ENCODE assay signal across 9 mouse cellular contexts in the genomic region with DNA sequence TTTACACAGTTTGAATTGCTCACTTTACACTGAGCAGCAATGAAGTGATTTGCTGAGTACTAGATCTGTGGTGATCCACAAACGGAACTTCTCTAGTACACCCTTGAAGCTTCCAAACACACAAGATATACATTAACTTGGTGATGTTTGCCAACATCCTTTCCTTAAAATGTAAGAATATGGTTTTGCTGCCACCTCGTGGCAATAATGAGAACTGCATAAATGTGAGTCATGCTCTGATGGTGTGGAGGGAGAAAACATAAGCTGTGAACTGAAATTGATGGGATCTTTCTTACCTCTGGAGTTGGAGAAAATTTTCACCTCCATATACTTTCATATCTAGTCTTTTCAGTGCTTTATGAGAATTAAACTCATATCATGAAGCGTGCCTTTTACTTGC. TPM values are rescaled to one million over a fixed set of nuclear protein-coding genes. Genes with fewer than 3 reads are reported as not detected.
A peak's percentile ranks its signal among the peaks of the same experiment; 100 is the strongest.
DNase-seq lines count a peak whose midpoint lies in the region.
"Had no signal": no experiment of that assay in that cellular context is flagged by ENCODE, and none has a peak within 500 bp of the region (broad histone marks: within the 10 kb centered on the region; RNA-seq: fewer than 3 reads in every experiment).

No protein-coding gene starts in this region.

- H3K9me3 ChIP-seq in heart, embryonic 10.5 days = no peaks in the 10 kb centered on the region
- H3K9me3 ChIP-seq: limb, embryonic 15.5 days had no signal

- H3K4me1 ChIP-seq in heart, embryonic 10.5 days = no peaks in the 10 kb centered on the region
- H3K4me1 ChIP-seq: limb, embryonic 15.5 days had no signal

- H3K27me3 ChIP-seq in heart, embryonic 10.5 days (ENCODE audit: insufficient read depth, poor library complexity, severe bottlenecking) = no peaks in the 10 kb centered on the region
- H3K27me3 ChIP-seq: limb, embryonic 15.5 days had no signal

- 7% methylated on average over 3 of the region's 3 CpGs for WGBS in heart, embryonic 10.5 days

- peak; percentile 13 for DNase-seq in heart, adult 8-10 months (ENCODE audit: low spot score)
- DNase-seq in heart, embryonic 10.5 days (ENCODE audit: low spot score) = no peak
- peak; percentile 19 to 44 for DNase-seq in CD8-positive naive resting alpha-beta T cell, adult 2 months (ENCODE audit: low read depth in 2 of 2, low spot score in 2 of 2)
- peak; percentile 51 for DNase-seq in c-Kit-positive CD71-positive TER-119-negative erythroid progenitor cells, embryonic 14.5 days (ENCODE audit: low read depth)
- DNase-seq in frontal cortex, adult 2 months (ENCODE audit: extremely low spot score in 1 of 2, low spot score in 1 of 2) = peak; percentile 6 to 88
- peak; percentile 3 for DNase-seq in layer of hippocampus, adult 9-11 months
- peak; percentile 58 for DNase-seq in lung, postnatal 14 days
- peak; percentile 13 to 69 for DNase-seq in spleen, postnatal 4 days (ENCODE audit: low spot score in 2 of 2)

- no peaks in the 10 kb centered on the region for H3K36me3 ChIP-seq in heart, embryonic 10.5 days
- H3K36me3 ChIP-seq: limb, embryonic 15.5 days had no signal

- H3K27ac ChIP-seq in heart, embryonic 10.5 days = no peak overlapping the region
- H3K27ac ChIP-seq: limb, embryonic 15.5 days had no signal

- no peak overlapping the region for H3K4me3 ChIP-seq in heart, embryonic 10.5 days
- H3K4me3 ChIP-seq: limb, embryonic 15.5 days had no signal

RNA-seq across cellular contexts. Expression of a gene that starts 51.6 kb away (rescaled TPM):
- 10 to 100 TPM in 1 of 4 experiments, 1 to 10 TPM in 3; 3.8 to 10.3 (median 6.9) TPM for total RNA-seq in heart, adult 8-10 months (2022)
- 809 and 1,033 TPM in 2 replicates for polyA plus RNA-seq in heart, embryonic 10.5 days (2016; fragmentation: Nextera tagmentation; extraction: Ambion mirVana)
- polyA plus RNA-seq in frontal cortex, adult 2 months (2012; rRNA removed) = 584 and 646 TPM in 2 replicates
